Mouse (Mus musculus): ENCODE data around the gene Higd1c.
"Not testable (repeated sequence)": the region's sequence is repeated elsewhere in the genome, so short reads cannot be mapped to it uniquely, and the experiment has no call there.

The Higd1c gene

GRCm38 (mm10) chr15:100364242-100364641 lies at the start of gene Higd1c:
Gene Higd1c (plus strand): TSS chr15:100364542.
- DNase-seq = no peak

DNA sequence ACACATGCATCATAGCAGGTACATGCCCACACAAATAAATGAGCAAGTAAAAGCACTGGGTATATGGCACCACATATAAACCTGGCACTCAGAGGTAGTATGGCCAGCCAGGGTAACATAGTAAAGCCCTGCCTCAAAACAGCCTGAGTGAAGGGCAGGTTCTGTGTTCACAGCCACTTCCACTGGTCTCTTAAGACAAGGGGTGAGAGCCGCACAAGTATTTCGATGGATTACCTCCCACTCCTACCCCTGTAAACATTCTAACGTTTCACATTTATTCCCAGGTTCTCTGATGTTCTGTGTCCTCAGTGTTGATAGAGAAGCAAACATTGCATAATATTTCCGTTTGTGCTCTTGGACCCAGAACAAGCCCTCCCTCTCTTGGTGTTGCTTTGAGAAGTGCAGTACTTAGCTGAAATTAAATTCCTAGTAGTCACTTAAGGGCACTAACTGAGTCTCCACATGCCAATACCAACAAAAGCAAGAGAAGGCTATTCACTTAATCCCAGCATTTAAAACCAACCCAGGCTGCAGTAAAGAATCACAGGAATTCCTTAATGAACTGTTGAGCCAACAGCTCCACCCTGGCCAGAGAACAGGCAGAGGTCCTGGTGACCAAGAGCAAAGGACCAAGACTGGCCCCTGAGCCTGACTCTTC lies 46.2 kb upstream of the Higd1c start:
- not testable (repeated sequence) for DNase-seq

DNA sequence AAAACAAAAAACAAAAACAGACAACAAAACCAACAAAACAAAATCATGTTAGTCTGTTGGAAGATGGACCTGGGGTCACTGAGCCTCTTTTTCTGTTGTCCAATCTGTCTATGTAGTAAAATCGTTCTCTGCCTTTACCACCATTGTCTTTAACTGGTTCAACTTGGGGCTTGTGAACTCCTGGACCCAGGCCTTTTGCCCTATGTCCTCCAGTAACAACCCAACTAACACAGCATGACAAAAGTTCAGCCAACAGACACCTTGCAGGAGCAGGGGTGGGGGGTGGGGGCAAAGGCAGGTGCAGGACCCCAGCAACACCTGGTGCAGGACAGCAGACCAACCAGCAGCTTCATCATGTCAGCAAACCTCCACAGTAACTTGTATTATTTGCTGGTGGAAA lies 44.5 kb upstream of the Higd1c start:
- no peak for DNase-seq

DNA sequence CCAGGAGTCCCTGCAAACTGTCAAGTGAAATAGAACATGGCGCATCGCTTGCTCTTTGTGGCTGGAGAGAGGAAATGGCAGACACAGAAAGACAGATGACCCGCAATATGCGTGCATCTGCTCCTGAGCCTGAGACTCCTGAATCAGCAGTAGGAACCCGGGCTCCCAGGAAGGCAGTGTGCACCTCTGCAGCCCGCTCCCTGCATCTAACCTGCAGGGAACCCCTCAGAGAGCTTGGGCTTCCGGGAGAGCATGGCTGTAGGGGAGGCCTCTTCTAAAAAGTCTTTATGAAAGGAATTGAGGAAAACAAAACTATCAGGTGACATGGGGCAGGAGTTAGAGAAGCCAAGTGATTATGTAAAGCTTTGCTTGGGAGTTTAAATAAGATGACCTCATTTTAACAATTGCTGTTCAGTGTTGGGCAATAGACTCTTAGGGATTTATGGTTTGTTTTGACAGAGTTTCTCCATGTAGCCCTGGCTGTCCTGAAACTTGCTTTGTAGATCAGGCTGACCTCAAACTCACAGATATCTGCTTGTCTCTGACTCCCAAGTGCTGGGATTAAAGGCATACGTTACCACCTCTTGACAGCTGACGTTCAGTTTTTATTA lies 43.9 kb upstream of the Higd1c start:
- no peak for DNase-seq

GRCm38 (mm10) chr15:100321134-100321533 lies 43.2 kb upstream of the Higd1c start:
- DNase-seq = no peak

DNA sequence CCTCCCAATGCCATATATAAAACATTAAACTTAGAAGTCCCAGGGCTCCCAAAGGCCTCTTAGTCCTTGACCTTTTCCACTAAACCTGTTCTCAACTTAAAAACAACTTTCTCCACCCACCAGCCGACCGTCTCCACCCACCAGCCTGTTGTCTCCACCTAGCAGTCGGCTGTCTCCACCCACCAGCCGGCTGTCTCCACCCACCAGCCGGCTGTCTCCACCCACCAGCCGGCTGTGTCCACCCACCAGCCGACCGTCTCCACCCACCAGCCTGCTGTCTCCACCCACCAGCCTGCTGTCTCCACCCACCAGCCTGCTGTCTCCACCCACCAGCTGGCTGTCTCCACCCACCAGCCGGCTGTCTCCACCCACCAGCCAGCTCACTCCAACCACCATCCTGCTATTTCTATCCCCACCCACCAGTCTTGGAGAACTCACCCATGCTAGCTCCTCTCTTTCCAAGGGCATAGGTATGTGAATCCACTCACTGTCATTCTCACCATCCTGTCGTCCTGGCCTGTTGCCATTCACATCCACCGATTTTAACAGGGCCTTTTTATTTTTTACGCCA lies 40.2 kb upstream of the Higd1c start:
- peak; percentile 47 for DNase-seq

- no peak for DNase-seq
Measured at GRCm38 (mm10) chr15:100325235-100325634, 39.1 kb upstream of the Higd1c start.

GRCm38 (mm10) chr15:100328089-100328488 lies 36.3 kb upstream of the Higd1c start:
- DNase-seq = not testable (repeated sequence)

DNA sequence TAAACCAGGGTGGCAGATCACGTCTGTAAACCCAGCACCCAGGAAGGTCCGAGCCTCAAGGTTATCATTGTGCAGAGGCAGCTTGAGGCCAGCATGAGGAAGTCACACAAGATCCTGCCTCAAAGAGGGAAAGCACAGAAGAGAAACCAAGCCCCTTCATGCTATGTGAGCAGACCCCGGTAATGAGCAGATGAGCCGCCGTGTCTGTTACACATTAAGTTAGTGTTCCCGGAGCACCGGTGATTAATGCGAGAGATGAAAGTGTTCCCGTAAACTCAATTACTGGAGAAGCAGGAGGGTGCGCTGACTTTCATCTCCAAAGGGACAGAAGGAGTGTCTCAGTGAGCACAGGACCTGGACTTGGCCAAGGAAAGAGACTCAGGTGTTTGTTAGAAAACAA lies 35.0 kb upstream of the Higd1c start:
- DNase-seq = not testable (repeated sequence)

GRCm38 (mm10) chr15:100330739-100331138 lies 33.6 kb upstream of the Higd1c start:
- DNase-seq = no peak

GRCm38 (mm10) chr15:100332077-100332961 lies 32.0 kb upstream of the Higd1c start:
- DNase-seq = not testable (repeated sequence)

GRCm38 (mm10) chr15:100334629-100335028 lies 29.7 kb upstream of the Higd1c start, which contains the start of gene Mettl7a3:
Gene Mettl7a3 (plus strand): TSS chr15:100334929.
- DNase-seq = no peak

GRCm38 (mm10) chr15:100337328-100337727 lies 27.0 kb upstream of the Higd1c start:
- not testable (repeated sequence) for DNase-seq

DNA sequence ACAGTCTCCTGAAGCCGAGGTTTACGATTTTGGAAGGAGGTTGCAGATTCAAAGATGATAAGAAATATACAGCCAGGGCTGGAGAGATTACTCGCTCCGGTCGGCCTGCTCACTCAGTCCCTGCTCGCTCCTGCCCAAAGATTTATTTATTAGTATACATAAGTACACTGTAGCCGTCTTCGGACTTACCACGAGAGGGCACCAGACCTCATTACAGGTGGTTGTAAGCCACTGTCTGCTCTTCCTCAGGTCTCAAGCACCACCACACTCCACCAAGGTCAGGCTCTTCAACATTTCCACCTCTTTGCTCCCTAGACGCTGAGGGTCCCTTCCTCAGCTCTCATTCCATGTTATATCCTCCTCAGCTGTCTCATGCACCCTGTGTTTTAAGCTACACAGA lies 26.5 kb upstream of the Higd1c start:
- DNase-seq = peak; percentile 49

GRCm38 (mm10) chr15:100341314-100341980 lies 22.9 kb upstream of the Higd1c start:
- DNase-seq = not testable (repeated sequence)

DNA sequence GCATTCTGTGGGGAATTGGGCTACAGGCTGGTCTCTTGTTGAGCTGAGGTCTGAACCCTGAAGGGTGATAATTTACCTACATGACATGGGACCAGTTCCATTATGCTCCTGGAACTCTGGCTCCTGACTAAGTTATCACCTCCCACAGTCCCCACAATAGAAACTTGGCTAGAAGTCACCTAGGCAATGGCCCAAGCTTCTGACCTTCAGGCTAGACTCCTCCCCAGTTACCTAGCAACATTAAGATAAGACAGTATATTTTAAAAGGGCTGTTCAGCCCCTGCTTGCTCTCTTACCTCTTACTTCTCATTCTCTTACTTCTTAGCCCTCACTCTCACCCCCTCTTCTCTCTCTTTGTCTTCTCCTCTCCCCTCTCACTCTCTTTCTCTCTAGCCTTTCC lies 18.9 kb upstream of the Higd1c start:
- DNase-seq = no peak

GRCm38 (mm10) chr15:100346761-100347160 lies 17.6 kb upstream of the Higd1c start:
- DNase-seq = no peak

GRCm38 (mm10) chr15:100349496-100349895 lies 14.8 kb upstream of the Higd1c start:
- no peak for DNase-seq

DNA sequence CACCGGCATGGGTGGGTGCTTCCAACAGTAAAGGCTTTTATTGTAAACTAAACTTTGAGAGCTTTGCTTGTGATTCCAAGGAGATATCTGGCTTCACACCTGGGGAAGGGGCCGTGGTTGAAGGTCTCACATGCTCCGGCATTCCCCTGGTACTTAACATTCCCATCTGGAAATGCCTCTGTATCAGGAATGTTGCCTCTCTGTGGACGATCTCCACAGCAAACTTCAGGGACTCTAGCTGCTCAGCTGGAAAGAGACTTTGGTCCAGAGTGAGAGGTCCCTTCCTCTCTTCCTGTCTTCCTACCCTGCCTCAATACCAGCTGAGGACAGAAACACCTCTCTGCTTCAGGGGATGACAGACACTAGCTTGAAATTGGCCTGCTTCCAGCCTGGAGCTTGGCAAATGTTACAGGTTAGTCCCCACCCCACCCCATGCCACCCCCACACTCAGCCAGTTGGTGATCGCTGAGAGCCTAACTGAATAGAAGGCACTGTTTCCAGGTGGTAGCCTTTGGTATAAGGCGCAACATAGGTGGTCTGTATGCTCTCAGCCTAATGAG lies 12.8 kb upstream of the Higd1c start:
- no peak for DNase-seq

- no peak for DNase-seq
Measured at GRCm38 (mm10) chr15:100352711-100353250, 11.6 kb upstream of the Higd1c start, which contains the start of the genes Methig1 and Mettl7a2. Gene Methig1 (plus strand): TSS chr15:100353149. Gene Mettl7a2 (plus strand): TSS chr15:100353200.

- not testable (repeated sequence) for DNase-seq
Measured at GRCm38 (mm10) chr15:100353399-100353798, 10.9 kb upstream of the Higd1c start.

DNA sequence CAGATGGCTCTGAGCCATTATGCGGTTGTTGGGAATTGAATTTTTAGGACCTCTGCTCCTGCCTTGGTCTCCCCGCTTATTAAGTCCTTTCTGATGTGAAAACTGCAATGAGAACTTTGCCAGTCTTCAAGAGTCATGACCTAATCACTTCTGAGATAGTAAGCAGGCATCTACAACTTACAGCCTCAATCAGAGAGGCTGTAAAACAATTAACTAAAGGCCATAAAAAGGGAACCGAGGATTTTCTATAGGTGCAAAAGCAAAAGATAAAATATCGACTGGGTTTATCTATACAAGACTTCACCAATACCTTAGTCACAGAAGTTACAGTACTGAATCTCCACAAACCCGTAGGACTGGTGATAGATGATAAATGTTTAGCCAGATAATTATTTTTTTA lies 8.5 kb upstream of the Higd1c start:
- no peak for DNase-seq

All from right cerebral cortex, postnatal 14 days (tissue).